Mouse (Mus musculus) ES-Bruce4 (cell line): ENCODE results near the gene Epb41l1.

Experiments used
- CTCF ChIP-seq: IDR thresholded peaks from one replicate; pipeline ENCODE4 v1.8.1; 2011; ENCODE audit warnings: low read depth, low read length
- EP300 ChIP-seq: IDR thresholded peaks from 2 replicates; pipeline ENCODE4 v1.6.1; 2011; ENCODE audit warnings: low read depth, low read length; ENCODE audit not compliant: insufficient read depth

DNA sequence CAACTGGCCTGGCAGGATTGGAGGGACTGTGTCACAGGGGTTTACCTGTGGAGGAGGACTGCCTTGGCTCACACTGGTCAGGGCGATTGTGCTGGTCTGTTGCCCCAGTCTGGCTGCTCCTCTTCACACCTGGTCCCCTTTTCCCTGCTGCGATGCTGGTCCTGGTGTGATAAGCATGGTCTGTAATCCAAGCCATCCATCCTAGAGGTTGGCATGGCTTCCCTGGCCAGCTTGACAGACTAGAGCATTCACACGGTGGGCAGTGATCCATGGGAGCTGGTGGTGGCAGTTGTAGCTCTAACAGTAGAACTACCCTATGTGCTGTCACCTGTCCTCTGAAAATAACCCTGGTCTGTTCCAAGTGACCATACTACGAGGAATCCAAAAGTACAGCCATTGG, 43.7 kb downstream of the Epb41l1 start:
- TF ChIP-seq EP300 (no peak), CTCF (no peak)
